Mouse (Mus musculus) brain, embryonic 14.5 days (tissue): ENCODE results near the gene Mier2. TPM values are rescaled to one million over a fixed set of nuclear protein-coding genes. Genes with fewer than 3 reads are reported as not detected.

ENCODE experiments used
- DNase-seq: peaks from one replicate; pipeline ENCODE4 v3.0.0-alpha.2; 2011; ENCODE audit warnings: low read depth
- CTCF ChIP-seq: fragments of 200-500 bp; IDR thresholded peaks from 2 replicates; pipeline ENCODE4 v1.5.1; 2012; ENCODE audit warnings: inconsistent platforms, mild to moderate bottlenecking, moderate library complexity, borderline replicate concordance; ENCODE audit not compliant: insufficient read depth, insufficient read length; ENCODE audit errors: extremely low read depth
- POLR2A ChIP-seq: fragments of 200-500 bp; IDR thresholded peaks from 2 replicates; pipeline ENCODE4 v1.6.1; 2012; ENCODE audit warnings: mild to moderate bottlenecking, inconsistent platforms, borderline replicate concordance; ENCODE audit not compliant: poor library complexity, insufficient read depth, insufficient read length, severe bottlenecking; ENCODE audit errors: extremely low read depth
- polyA plus RNA-seq: library from polyadenylated mRNA; depleted of rRNA; stranded (reverse); fragments of >200 nt; gene quantifications from 2 replicates; pipeline ENCODE4 v1.2.3, GENCODE M21; 2012

Mier2 gene
- polyA plus RNA-seq, 1 experiment, result 128 TPM

DNA sequence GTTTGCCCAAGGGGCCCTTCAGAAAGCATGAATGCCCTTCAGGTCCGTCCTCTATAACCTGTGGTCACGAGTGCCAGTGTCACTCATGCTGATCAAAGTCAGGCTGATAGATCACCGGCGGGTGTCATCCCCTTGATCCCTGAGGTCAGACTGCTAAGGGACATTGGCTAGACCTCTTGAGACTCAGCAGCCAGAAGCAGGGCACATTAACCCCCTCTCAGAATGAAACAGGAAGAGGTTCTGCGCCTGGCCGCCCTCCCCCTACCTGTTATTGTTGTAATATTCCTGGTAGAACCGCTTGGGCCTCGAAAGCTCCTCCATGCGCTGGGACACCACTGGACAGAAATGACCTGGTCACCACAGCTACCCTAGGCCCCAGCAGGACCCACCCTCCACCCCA lies 29.4 kb upstream of the Mier2 start:
- no peak for TF ChIP-seq POLR2A
- no peak for TF ChIP-seq CTCF
- no peak for DNase-seq

DNA sequence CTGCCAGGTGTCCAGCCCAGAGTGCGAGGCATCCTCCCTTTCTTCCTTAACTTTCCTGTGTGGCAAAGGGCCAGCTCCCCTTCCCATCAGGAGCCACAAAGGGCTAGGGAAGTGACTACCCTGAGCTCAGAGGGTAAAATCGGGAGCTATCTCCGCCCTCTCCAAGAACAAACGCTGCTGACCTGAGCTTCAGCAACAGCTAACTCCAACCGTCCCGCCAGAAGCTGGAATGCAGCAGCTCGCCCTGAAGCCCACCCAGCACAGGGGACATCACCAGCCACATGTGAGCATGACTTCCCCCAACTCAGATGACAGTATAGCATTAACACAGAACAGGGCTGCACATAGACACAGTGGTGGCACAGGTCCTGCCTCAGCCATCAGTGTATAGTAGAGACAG lies 29.0 kb upstream of the Mier2 start:
- TF ChIP-seq POLR2A, result no peak
- no peak for TF ChIP-seq CTCF
- no peak for DNase-seq

- TF ChIP-seq POLR2A (no peak), CTCF (no peak)
- DNase-seq, result no peak
These were observed 26.5 kb upstream of the Mier2 start for GRCm38 (mm10) chr10:79581501-79581900.

DNA sequence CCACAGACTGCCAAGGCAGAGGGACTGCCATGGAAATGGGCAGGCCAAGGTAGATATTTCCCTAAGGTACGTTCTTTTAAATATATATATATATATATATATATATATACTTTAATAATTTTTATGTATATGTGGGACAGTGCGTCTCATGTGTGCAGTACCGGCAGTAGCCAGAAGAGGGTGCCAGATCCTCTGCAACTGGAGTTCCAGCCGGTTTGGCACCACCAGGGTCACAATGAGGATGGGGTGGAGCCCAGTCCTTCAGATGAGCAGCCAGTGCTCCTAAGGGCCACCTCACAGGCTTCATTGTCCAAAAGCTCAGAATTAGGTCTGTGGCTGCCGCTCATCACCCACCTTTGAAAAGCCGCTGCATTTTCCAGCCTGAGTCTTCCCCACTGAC lies 25.8 kb upstream of the Mier2 start:
- DNase-seq, result peak; percentile 48
- TF ChIP-seq POLR2A, result no peak
- TF ChIP-seq CTCF, result peak; percentile 71; the same call in 1 of the 2 replicates

- no peak for TF ChIP-seq CTCF
- no peak for TF ChIP-seq POLR2A
- DNase-seq, result no peak
These were observed 25.4 kb upstream of the Mier2 start for GRCm38 (mm10) chr10:79580356-79580755.

- no peak for TF ChIP-seq POLR2A
- no peak for TF ChIP-seq CTCF
- DNase-seq, result no peak
These were observed 24.8 kb upstream of the Mier2 start for GRCm38 (mm10) chr10:79579781-79580180.

DNA sequence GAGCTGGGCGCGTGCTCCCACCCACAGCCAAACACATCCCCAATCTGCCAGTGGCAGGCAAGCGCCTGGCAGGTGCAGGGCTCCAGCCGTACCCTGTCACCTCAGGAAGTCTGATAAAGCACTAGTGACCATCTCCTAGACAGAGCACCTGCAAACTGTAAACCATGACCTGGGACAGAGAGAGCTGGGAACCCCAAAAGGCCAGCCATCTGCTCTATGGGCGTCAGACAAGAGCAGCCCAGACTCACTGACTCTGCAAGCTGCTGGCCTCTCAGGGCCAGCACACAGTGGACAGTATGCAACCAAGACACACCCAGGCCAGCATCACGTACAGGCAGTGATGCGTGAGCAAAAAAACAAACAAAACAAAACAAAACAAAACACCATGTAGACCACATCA lies 23.9 kb upstream of the Mier2 start:
- no peak for TF ChIP-seq POLR2A
- TF ChIP-seq CTCF, result no peak

GRCm38 (mm10) chr10:79578276-79578675 lies 23.3 kb upstream of the Mier2 start:
- TF ChIP-seq CTCF (no peak), POLR2A (no peak)
- DNase-seq, result no peak

More for the DNA sequence above, 23.9 kb upstream of the Mier2 start:
- DNase-seq, result no peak

DNA sequence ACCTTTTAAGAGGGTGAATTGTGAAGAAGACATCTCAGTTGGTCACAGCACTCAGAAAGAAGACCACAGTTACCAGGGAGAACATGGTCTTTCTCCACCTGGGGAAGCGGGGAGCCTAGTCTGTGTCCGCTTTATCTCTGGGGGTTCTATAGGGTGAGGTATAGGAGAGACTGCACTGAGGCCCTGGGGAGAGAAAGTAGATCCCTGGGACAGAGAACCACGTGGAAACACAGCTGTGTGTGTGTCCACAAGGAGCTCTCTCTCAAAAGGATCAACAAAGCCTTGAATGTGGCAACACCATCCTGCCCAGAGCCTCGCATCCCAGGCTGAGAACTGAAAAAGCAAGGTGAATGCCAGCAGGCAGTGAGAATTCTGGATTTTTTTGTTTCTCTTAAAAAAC lies 22.4 kb upstream of the Mier2 start:
- TF ChIP-seq POLR2A (no peak), CTCF (no peak)
- no peak for DNase-seq

GRCm38 (mm10) chr10:79575754-79576153 lies 20.8 kb upstream of the Mier2 start:
- TF ChIP-seq POLR2A (no peak), CTCF (no peak)
- no peak for DNase-seq

DNA sequence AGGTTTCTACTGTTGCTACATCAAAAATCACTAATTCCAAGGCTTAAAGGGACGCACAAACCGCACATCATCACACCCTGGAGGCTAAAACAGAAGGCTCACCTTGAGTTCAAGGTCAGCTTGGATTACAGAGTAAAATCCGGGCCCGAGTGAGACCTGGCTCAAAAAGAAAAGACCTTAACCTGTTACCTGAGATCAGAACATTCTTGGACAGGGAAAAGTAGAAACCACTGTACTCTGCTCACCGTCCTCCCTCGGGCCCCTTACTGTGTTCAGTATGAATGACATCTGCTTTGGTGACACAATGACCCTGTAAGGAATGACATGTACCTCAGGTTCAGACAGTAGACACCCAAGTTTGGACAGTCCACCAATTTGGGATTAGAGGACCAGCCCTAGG lies 19.8 kb upstream of the Mier2 start:
- TF ChIP-seq POLR2A (no peak), CTCF (no peak)
- DNase-seq, result no peak

- TF ChIP-seq POLR2A (no peak), CTCF (no peak)
- no peak for DNase-seq
These were observed 19.4 kb upstream of the Mier2 start for GRCm38 (mm10) chr10:79574350-79574749.

GRCm38 (mm10) chr10:79573611-79574010 lies 18.6 kb upstream of the Mier2 start:
- DNase-seq, result no peak
- no peak for TF ChIP-seq POLR2A
- TF ChIP-seq CTCF, result no peak

GRCm38 (mm10) chr10:79571314-79571713 lies 16.3 kb upstream of the Mier2 start:
- no peak for DNase-seq
- TF ChIP-seq POLR2A, result no peak
- TF ChIP-seq CTCF, result no peak
